Mouse (Mus musculus) liver, adult 2 months (tissue): ENCODE results near the gene Serpinb9.

ENCODE experiments used
- CTCF ChIP-seq: fragments of 200-500 bp; IDR thresholded peaks from 2 replicates; pipeline ENCODE4 v1.5.1; 2011; ENCODE audit warnings: low read depth, low read length, control low read depth
- POLR2A ChIP-seq: fragments of 200-500 bp; IDR thresholded peaks from 2 replicates; pipeline ENCODE4 v1.6.1; 2011; ENCODE audit warnings: low read length, control low read depth; ENCODE audit not compliant: insufficient read depth; ENCODE audit errors: extremely low read depth

DNA sequence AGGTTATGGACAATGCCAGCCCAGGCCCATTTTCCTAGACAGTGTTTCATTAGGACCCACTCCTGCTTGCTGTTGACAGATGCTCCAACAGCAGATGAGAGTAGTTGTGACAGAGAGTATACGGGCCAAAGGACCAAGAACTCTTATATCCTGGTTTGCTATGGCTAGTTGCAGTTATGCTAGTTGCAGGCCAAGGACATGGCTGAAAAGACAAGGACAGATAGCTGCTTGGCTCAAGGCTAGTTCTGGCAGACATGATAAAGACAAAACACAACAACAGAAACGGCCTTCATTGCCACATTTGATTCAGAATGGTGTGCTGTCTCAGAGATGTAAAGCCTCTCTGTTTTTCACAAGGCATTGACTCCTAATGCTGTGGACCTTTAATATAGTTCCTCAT, 27.3 kb upstream of the Serpinb9 start:
- TF ChIP-seq POLR2A (no peak), CTCF (no peak)
